Mouse (Mus musculus) NIH3T3 (cell line): Measurements from ENCODE around the gene Gm17542.
"Not testable (repeated sequence)": the region's sequence is repeated elsewhere in the genome, so short reads cannot be mapped to it uniquely, and the experiment has no call there.

ENCODE experiments used
- DNase-seq: peaks from one replicate; pipeline ENCODE4 v3.0.0-alpha.2; 2012; ENCODE audit warnings: low read depth

Gene Gm17542

GRCm38 (mm10) chr10:58718110-58718509, at the start of gene Gm17542:
Gene Gm17542 (minus strand): TSS chr10:58718210.
- DNase-seq = not testable (repeated sequence)

- no peak for DNase-seq
These were observed 21.8 kb upstream of the Gm17542 start for GRCm38 (mm10) chr10:58739779-58740178.

- no peak for DNase-seq
These were observed 20.1 kb upstream of the Gm17542 start for GRCm38 (mm10) chr10:58738152-58738551.

- no peak for DNase-seq
These were observed 3.2 kb downstream of the Gm17542 start for GRCm38 (mm10) chr10:58714789-58715148.

GRCm38 (mm10) chr10:58713855-58714788, 3.9 kb downstream of the Gm17542 start:
- no peak for DNase-seq

GRCm38 (mm10) chr10:58713225-58713624, 4.8 kb downstream of the Gm17542 start:
- DNase-seq = no peak

GRCm38 (mm10) chr10:58709021-58709420, 9.0 kb downstream of the Gm17542 start:
- no peak for DNase-seq

GRCm38 (mm10) chr10:58700578-58700977, 17.4 kb downstream of the Gm17542 start:
- DNase-seq = no peak

GRCm38 (mm10) chr10:58700160-58700559, 17.9 kb downstream of the Gm17542 start:
- no peak for DNase-seq

GRCm38 (mm10) chr10:58698955-58699354, 19.1 kb downstream of the Gm17542 start:
- no peak for DNase-seq

- DNase-seq = no peak
These were observed 27.0 kb downstream of the Gm17542 start for GRCm38 (mm10) chr10:58691051-58691450.

GRCm38 (mm10) chr10:58679298-58679697, 38.7 kb downstream of the Gm17542 start:
- no peak for DNase-seq

- DNase-seq = peak; percentile 52
These were observed 42.5 kb downstream of the Gm17542 start, which contains the start of gene Edar for GRCm38 (mm10) chr10:58675533-58675932. Gene Edar (minus strand): TSS chr10:58675654.

- peak; percentile 80 for DNase-seq
These were observed 44.5 kb downstream of the Gm17542 start for GRCm38 (mm10) chr10:58673278-58674061.

- no peak for DNase-seq
These were observed 45.3 kb downstream of the Gm17542 start for GRCm38 (mm10) chr10:58672557-58673277.

GRCm38 (mm10) chr10:58663868-58664267, 54.1 kb downstream of the Gm17542 start:
- no peak for DNase-seq
